Mouse (Mus musculus) midbrain, postnatal 0 days (tissue): Measurements from ENCODE around the gene Gm20388. TPM values are rescaled to one million over a fixed set of nuclear protein-coding genes. Genes with fewer than 3 reads are reported as not detected.

Source experiments
- ATAC-seq: fragments of 200-750 bp; cut with Nextera tagmentation; 2 replicates; pipeline ENCODE4 v1.8.0; 2017; ENCODE audit warnings: moderate number of reproducible peaks, mild to moderate bottlenecking, moderate TSS enrichment, moderate library complexity; ENCODE audit not compliant: low FRiP score
- DNase-seq: peaks from one replicate; pipeline ENCODE4 v3.0.0-alpha.2; 2015; ENCODE audit warnings: low spot score
- H3K27ac ChIP-seq: fragments of 300-500 bp; sonication (generic); 2 replicates; pipeline ENCODE4 v1.5.1; 2014; ENCODE audit warnings: low read depth, mild to moderate bottlenecking, low read length, mixed read lengths
- H3K27me3 ChIP-seq: fragments of 300-500 bp; sonication (generic); 2 replicates; pipeline ENCODE4 v1.6.1; 2014; ENCODE audit warnings: low read length, control low read depth, mixed read lengths; ENCODE audit not compliant: insufficient read depth
- H3K36me3 ChIP-seq: fragments of 300-500 bp; sonication (generic); 2 replicates; pipeline ENCODE4 v1.6.1; 2014; ENCODE audit warnings: low read length, control low read depth, mixed read lengths; ENCODE audit not compliant: insufficient read depth
- H3K4me1 ChIP-seq: fragments of 300-500 bp; sonication (generic); 2 replicates; pipeline ENCODE4 v1.6.1; 2014; ENCODE audit warnings: mild to moderate bottlenecking, control low read depth, antibody characterized with exemption, low read length, mixed read lengths; ENCODE audit not compliant: insufficient read depth
- H3K4me2 ChIP-seq: fragments of 300-500 bp; sonication (generic); 2 replicates; pipeline ENCODE4 v1.6.1; 2014; ENCODE audit warnings: low read depth, mild to moderate bottlenecking, low read length, mixed read lengths; ENCODE audit not compliant: poor library complexity, severe bottlenecking
- H3K4me3 ChIP-seq: fragments of 300-500 bp; sonication (generic); 2 replicates; pipeline ENCODE4 v1.5.1; 2014; ENCODE audit warnings: low read depth, mild to moderate bottlenecking, low read length, moderate library complexity
- H3K9ac ChIP-seq: fragments of 300-500 bp; sonication (generic); replicated peaks from 2 replicates; pipeline ENCODE4 v1.6.1; 2014; ENCODE audit warnings: mild to moderate bottlenecking, low read length, moderate library complexity, mixed read lengths; ENCODE audit not compliant: poor library complexity, severe bottlenecking
- H3K9me3 ChIP-seq: fragments of 300-500 bp; sonication (generic); 2 replicates; pipeline ENCODE4 v1.6.1; 2016; ENCODE audit warnings: low read length, control low read depth
- CTCF ChIP-seq: IDR thresholded peaks from 2 replicates; pipeline ENCODE4 v1.5.1; 2016; ENCODE audit warnings: antibody characterized with exemption, mild to moderate bottlenecking
- WGBS: fragments of 180-500 bp; shearing (Covaris S2); extraction: QIAGEN DNeasy Blood & Tissue Kit; methylation state at CpG from one replicate; pipeline ENCODE4 v1.1.7; 2014; 5-methylcytosine and 5-hydroxymethylcytosine counted together
- polyA plus RNA-seq: library from polyadenylated mRNA; unstranded; fragments of >200 nt; fragmentation: Nextera tagmentation; extraction: Ambion mirVana; gene quantifications from 2 replicates; pipeline ENCODE4 v1.2.1, GENCODE M21; 2015
- total RNA-seq: library from RNA; depleted of rRNA; stranded (reverse); fragments of >200 nt; gene quantifications from 2 replicates; pipeline ENCODE4 v1.2.3, GENCODE M21; 2014

Gm20388 gene
- total and polyA plus RNA-seq, 2 experiments from 2014 or later = 74.2 TPM; not detected in 1

DNA sequence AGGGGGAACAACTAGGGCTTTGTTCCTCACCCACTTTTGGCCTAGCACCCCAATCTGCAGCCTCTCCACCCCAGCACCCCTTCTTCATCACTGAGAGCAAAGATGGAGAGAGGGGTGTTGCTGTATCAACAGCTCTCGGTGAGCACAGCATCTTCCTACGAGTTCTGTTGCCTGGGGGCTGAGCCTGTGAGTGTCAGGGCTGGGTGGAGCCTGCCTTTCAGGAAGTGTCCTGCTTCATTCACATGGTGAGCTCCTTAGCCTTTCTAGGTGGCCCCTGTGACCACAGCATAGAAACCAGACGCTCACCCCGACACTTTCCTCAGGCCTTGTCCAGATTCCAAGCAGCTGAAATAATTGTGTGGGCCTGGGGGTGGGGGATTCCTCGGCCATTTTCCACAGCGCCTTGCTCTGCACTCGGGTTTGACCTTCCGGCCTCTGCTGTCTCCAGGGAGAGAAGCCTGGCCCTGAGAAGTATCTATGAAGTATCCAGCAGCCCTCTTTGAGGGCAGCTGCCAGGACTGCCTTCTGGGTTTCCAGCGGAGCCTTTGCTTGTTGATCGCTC, 2244.5 kb downstream of the Gm20388 start:
- Histone ChIP-seq H3K9ac (no peak overlapping the region), H3K4me1 (no peaks in the 10 kb centered on the region), H3K9me3 (no peaks in the 10 kb centered on the region), H3K36me3 (no peaks in the 10 kb centered on the region), H3K4me3 (no peak overlapping the region), H3K27ac (no peak overlapping the region), H3K4me2 (no peak overlapping the region), H3K27me3 (no peaks in the 10 kb centered on the region)
- WGBS = 23% methylated on average over 10 of the region's 10 CpGs
- ATAC-seq = no peak
- TF ChIP-seq CTCF = no peak
- DNase-seq = no peak

DNA sequence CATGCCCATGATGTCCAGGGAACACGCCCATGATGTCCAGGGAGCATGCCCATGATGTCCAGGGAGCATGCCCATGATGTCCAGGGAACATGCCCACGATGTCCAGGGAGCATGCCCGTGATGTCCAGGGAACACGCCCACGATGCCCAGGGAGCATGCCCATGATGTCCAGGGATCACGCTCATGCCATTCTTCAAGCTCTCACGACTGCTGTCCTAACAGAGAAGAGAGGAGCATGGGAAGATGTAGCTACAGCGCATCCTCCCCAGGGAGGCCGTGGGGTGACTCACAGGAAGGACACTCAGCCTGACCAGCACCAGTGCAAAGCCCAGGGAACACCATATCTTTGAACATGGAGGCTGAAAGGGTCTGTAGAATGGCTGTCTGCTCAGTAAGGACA, 2245.3 kb downstream of the Gm20388 start:
- no peaks in the 10 kb centered on the region for H3K4me1 ChIP-seq
- ATAC-seq (no peak), DNase-seq (no peak)
- no peak for TF ChIP-seq CTCF
- H3K27me3 ChIP-seq = no peaks in the 10 kb centered on the region
- WGBS = 91% methylated on average over 9 of the region's 9 CpGs
- H3K36me3 ChIP-seq = no peaks in the 10 kb centered on the region
- H3K4me2 ChIP-seq = no peak overlapping the region
- H3K9ac ChIP-seq = no peak overlapping the region
- H3K9me3 ChIP-seq = no peaks in the 10 kb centered on the region
- H3K27ac ChIP-seq = no peak overlapping the region
- no peak overlapping the region for H3K4me3 ChIP-seq

DNA sequence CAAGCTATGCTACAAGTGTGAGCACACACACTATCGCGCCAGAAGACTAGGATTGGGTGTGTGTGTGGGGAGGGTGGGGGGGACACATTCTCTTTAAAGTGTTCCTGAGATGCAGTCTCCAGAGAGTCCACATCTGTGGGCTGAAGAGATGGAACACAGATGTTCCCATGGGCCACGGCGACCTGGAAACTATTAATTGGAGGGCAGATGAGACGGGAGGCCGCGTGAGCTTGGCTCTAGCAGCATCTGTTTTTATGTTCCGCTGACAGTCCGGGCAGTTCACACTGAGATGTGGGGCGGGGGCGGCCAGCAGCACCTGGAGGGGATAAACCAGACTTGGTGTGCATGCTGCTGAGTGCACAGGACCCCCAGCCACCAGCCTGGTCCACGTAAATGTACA, 2247.0 kb downstream of the Gm20388 start:
- no peaks in the 10 kb centered on the region for H3K9me3 ChIP-seq
- no peak for TF ChIP-seq CTCF
- no peak overlapping the region for H3K9ac ChIP-seq
- no peaks in the 10 kb centered on the region for H3K36me3 ChIP-seq
- H3K27me3 ChIP-seq = no peaks in the 10 kb centered on the region
- H3K4me3 ChIP-seq = no peak overlapping the region
- H3K4me2 ChIP-seq = no peak overlapping the region
- H3K27ac ChIP-seq = no peak overlapping the region
- 86% methylated on average over 12 of the region's 12 CpGs for WGBS
- ATAC-seq (no peak), DNase-seq (no peak)
- H3K4me1 ChIP-seq = no peaks in the 10 kb centered on the region

DNA sequence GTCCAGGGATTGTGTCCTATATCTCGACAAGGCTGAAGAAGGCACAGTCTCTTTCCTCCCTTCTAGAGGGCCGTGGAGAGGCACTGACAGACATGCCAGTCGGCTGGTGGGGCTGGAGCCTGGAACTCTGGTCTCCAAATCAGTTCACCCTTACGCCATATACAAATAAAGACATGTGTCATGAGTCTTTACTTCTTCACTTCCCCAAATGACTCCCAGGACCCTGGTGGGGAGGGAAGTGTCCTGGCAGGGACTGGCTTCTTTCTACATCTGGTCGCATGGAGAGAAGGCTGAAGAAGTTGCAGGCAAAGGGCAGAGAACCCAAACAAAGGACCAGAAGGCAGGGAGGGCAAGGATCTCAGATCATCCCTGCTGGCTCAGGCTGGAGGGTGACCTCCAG, 2249.5 kb downstream of the Gm20388 start:
- Histone ChIP-seq H3K4me2 (no peak overlapping the region), H3K9me3 (no peaks in the 10 kb centered on the region), H3K36me3 (no peaks in the 10 kb centered on the region), H3K4me1 (no peaks in the 10 kb centered on the region), H3K4me3 (no peak overlapping the region), H3K9ac (no peak overlapping the region), H3K27me3 (no peaks in the 10 kb centered on the region), H3K27ac (no peak overlapping the region)
- TF ChIP-seq CTCF = no peak
- no peak for DNase-seq
- WGBS = 78% methylated on average over 5 of the region's 5 CpGs
- ATAC-seq = no peak

DNA sequence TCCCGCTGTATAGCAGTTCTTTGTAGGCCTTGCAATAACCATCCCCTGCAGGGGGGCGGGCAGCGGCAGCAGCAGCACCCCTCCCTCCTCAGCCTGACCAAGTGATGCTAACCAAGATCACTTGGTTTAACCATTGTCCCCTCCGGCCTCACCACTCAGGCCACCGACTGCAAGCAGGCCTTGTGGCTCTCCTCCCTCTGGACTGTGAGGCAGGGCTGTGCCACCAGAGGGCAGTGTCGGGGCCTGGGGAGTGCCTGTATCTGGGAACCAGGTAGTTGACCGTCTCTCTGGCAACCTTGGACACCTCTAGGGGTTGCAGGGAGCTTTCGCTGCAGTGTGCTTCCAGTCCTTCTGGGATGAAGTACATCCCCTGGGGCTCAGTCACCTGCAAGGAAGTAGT, 2252.4 kb downstream of the Gm20388 start:
- Histone ChIP-seq H3K27me3 (no peaks in the 10 kb centered on the region), H3K4me1 (no peaks in the 10 kb centered on the region), H3K9ac (no peak overlapping the region), H3K27ac (no peak overlapping the region), H3K4me3 (no peak overlapping the region), H3K9me3 (no peaks in the 10 kb centered on the region), H3K36me3 (no peaks in the 10 kb centered on the region), H3K4me2 (no peak overlapping the region)
- 45% methylated on average over 8 of the region's 8 CpGs for WGBS
- peak; percentile 30 for DNase-seq
- no peak for ATAC-seq
- peak; percentile 75 for TF ChIP-seq CTCF

DNA sequence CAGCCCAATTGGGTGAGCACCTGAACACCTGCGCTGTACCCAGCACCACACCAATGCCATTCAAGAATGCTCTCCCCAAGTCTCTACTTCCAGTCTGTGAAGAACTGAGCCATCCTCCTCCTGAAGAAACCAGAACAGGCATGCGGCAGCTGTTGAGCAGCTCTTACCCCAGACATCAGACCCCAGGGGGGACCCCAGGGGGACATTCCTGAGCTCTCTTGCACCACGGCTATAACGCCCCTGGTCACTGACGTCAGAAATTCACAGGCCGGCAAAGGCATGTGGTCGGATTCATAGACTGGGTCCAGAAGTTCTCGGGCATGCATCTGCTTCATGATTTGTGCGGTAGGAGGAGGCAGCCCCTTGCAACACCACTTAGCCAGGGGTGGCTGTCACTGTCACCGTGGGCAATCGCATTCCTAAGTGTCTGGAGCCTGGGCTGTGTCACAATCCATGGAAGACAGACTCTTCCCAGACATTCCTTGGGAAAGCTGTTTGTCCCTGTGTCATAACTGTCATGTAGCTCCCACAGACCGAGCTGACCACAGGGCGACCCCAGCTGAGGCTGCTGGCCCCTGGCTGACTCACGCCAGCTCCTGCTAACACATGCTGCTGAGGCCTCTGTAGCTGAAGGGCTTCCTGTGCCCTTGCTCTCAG, 2256.7 kb downstream of the Gm20388 start:
- Histone ChIP-seq H3K4me1 (no peaks in the 10 kb centered on the region), H3K4me3 (no peak overlapping the region), H3K27me3 (no peaks in the 10 kb centered on the region), H3K9ac (no peak overlapping the region), H3K4me2 (no peak overlapping the region), H3K27ac (no peak overlapping the region), H3K9me3 (no peaks in the 10 kb centered on the region), H3K36me3 (no peaks in the 10 kb centered on the region)
- 69% methylated on average over 14 of the region's 14 CpGs for WGBS
- no peak for TF ChIP-seq CTCF
- DNase-seq (no peak), ATAC-seq (no peak)
